Mouse (Mus musculus): ENCODE data around the gene Ppm1l.

The Ppm1l gene

DNA sequence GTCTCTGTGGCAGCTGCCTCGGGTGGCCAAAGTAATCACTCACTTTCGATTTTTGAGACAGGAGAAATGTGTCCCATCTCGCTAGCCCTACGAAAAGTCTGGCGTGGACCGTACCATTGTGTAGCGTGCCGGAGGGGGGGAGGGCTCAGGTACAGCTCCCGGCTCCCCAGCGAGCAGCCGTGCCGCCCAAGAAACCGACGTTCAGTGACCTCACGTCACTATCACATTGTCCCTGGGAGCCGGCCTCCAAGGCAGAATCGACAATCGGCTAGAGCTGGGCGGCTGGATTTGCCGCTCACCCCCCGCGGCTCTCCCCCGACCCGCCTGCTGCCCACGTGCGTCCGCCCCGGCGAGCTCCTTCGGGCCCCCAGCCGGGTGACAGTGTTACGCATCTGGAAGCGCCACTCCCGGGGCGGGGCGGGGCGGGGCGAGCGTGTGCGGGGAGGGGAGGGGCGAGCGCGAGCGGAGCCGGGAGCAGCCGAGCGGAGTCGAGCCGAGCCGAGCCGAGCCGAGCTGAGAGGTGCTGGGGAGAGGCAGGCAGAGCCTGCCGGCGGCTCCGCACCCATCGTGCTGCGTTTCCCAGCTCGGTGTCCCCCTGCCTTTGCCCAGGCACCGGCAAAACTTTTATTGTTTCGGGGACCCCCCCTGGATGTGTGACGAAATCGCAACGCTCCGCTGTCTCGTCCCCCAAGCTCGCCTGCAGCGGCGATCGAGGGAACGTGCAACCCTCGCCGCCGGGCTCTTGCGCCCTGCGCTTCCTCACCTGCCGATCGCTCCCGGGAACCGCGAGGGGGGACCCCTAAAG is at the start of gene Ppm1l:
Gene Ppm1l, plus strand, starts transcription at position 471 of the 805 bp plus-strand sequence.
- peak; percentile 95 for DNase-seq

- no peak for DNase-seq
These were observed 44.8 kb upstream of the Ppm1l start for GRCm38 (mm10) chr3:69271812-69272211.

- peak; percentile 63 for DNase-seq
These were observed 42.5 kb upstream of the Ppm1l start for GRCm38 (mm10) chr3:69274018-69274663.

GRCm38 (mm10) chr3:69274664-69275312 is 41.9 kb upstream of the Ppm1l start:
- DNase-seq = no peak

- no peak for DNase-seq
These were observed 38.0 kb upstream of the Ppm1l start for GRCm38 (mm10) chr3:69278648-69279047.

GRCm38 (mm10) chr3:69282406-69282805 is 34.3 kb upstream of the Ppm1l start:
- no peak for DNase-seq

GRCm38 (mm10) chr3:69283085-69283847 is 33.4 kb upstream of the Ppm1l start:
- no peak for DNase-seq

GRCm38 (mm10) chr3:69289833-69290232 is 26.8 kb upstream of the Ppm1l start:
- DNase-seq = peak; percentile 20

DNA sequence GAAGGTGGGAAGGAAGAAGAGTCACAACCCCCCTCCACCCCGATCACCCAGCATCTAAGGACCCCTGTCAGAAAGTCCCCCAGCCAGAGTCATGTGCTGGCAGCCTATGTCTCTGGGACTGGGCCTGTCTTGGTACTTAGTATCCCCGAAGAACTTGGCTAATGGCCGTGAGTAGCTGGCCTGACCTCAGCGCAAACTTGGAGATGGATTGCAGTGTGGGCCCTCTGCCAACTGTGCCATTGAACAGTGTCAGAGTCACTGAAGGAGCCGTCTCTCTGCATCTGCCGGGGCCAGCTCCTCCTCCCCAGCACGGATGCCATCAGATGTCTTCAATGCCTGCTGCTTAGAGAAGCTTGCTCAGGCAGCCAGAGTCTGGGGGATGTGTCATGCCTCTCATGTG is 26.4 kb upstream of the Ppm1l start:
- DNase-seq = peak; percentile 34

GRCm38 (mm10) chr3:69290844-69291243 is 25.8 kb upstream of the Ppm1l start:
- no peak for DNase-seq

- peak; percentile 16 for DNase-seq
These were observed 24.0 kb upstream of the Ppm1l start for GRCm38 (mm10) chr3:69292628-69293027.

GRCm38 (mm10) chr3:69296270-69296669 is 20.4 kb upstream of the Ppm1l start:
- DNase-seq = no peak

DNA sequence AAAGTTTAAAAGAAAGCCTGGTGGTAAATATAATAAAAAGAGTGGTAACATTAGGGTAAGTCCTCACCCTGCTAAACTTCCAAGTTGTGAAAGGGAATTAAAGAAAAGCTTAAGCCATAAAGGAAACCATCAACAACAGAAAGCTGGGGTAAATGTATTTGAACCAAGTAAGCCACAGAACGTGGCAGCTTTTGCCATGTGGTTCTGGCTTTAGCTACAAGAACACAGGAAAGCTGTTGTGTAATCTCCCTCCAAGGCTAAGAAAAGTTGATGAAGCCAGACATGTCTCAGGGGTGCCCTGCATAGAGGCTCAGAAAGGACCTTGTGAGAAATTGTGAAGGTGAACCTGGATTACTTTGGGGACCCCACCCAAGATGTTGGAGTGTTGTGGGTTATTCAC is 16.5 kb upstream of the Ppm1l start:
- no peak for DNase-seq

GRCm38 (mm10) chr3:69315810-69316390 is 761 bp upstream of the Ppm1l start:
- DNase-seq = no peak

DNA sequence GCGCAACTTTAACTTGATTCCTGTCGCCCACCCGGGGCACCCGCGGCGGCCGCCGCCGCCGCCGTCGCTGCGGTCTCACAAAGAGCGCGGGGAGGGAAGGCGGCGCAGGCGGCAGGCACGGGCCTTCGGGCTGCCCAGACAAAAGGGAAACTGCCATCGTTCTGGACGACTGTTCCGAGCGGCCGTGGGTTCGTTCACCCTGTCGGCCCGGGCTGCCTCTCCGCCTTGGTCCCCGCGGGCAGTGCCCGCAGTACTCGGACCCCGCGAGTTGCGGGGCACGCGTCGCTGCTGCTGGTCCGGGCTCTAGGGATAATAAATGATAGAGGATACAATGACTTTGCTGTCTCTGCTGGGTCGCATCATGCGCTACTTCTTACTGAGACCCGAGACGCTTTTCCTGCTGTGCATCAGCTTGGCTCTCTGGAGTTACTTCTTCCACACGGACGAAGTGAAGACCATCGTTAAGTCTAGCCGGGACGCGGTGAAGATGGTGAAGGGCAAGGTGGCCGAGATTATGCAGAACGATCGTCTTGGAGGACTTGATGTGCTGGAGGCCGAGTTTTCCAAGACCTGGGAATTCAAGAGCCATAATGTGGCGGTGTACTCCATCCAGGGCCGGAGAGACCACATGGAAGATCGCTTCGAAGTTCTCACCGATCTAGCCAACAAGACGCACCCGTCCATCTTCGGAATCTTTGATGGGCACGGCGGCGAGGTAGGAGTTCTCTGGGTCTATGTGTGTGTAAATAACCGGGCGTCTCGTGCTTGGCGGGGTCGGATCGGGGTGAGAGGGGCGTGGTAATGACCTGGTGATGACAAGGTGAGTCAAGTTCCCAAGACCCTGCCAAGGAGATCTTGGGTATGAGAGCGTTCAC is 827 bp downstream of the Ppm1l start:
- DNase-seq = no peak

GRCm38 (mm10) chr3:69318131-69318951 is 1.7 kb downstream of the Ppm1l start:
- peak; percentile 61 for DNase-seq

DNA sequence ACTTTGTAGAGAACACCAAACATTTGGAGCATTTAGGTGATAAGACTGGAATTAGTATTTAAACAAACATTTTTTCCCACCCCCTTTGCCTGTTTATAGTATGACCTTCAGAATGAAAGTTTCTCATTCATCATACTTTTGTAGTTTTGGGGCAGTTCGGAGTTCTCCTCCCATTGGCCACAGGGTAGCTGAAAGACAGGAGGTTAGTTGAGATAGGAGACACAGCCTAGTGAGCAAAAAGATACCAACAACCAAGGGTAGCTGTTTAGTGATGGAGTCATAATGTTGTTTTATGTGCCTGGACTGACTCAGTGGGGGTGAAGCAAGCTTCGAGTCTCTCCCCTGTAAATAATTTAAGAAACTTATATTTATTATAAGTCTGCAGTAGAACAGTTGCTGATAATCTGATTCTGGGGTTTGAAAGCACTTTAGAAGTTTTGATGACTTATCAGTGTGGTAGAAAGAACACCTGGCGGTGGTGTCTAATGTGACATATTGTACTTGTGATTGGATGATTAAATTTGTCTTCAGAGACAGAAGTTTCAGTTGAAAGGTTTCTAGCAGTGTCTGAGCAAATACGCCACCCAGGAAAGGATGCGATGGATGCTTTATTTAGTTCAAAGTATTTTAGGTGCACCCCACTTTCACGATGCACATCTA is 2.5 kb downstream of the Ppm1l start:
- DNase-seq = peak; percentile 21

DNA sequence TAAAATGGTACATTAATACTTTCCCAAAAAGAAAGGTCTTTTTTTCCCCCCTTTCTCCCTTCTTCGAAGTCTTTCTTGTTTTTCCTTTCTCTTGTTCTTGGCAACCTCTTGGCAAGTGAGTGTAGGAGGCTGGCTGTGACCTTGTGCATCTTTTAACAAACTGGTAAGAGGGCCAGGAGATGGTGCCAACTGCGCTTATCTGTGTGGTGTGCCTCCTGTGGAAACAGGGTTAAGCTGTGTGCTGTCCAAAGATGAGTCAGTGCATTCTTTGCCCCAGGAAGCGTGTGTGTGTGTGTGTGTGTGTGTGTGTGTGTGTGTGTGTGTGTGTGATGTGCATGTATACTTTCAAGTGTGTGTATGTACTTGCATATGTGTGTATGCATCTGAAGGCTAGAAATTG is 7.3 kb downstream of the Ppm1l start:
- peak; percentile 73 for DNase-seq

GRCm38 (mm10) chr3:69329910-69330309 is 13.2 kb downstream of the Ppm1l start:
- no peak for DNase-seq

DNA sequence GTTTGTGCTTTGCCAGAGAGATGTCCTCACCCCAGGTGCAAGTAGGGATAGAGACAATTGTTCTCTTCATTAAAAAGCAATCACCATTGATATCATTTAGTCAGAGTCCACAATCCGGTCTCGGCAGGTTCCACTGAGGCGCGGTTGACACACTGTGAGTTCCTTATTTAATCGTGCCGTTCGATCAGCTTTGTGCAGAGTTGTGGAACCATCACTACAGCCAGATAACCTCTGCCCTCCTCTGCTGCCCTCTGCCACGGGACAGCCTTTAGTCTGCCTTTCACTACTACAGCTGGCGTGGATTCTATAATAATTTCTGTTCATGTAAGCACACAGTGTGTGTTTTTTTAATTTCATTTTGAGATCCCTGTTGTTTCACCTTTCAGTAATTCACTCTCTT is 17.2 kb downstream of the Ppm1l start:
- no peak for DNase-seq
